Mouse (Mus musculus): ENCODE data around the gene Scaf4. TPM values are rescaled to one million over a fixed set of nuclear protein-coding genes. Genes with fewer than 3 reads are reported as not detected.

Gene Scaf4
- polyA plus RNA-seq, 1 experiment from 2014 or later: 20.1 TPM

GRCm38 (mm10) chr16:90235188-90235587, 49.1 kb downstream of the Scaf4 start:
- no peak overlapping the region for H3K4me3 ChIP-seq (ENCODE audit: low read depth, low read length)
- H3K27ac ChIP-seq (ENCODE audit: low read depth, low read length): no peak overlapping the region
- H3K9ac ChIP-seq (ENCODE audit: low read depth, low read length): no peak overlapping the region
- H3K4me1 ChIP-seq (ENCODE audit: control insufficient read depth, insufficient read depth, low read length): peaks cover 15% of the 10 kb centered on the region
- H3K4me2 ChIP-seq: 0 out of 2 replicates have a peak overlapping the region, but pooled peaks have one; percentile 10
- WGBS (ENCODE audit: insufficient replicate concordance): 77% methylated on average over 3 of the region's 3 CpGs
- no peaks in the 10 kb centered on the region for H3K27me3 ChIP-seq (ENCODE audit: control insufficient read depth, insufficient read depth, low read length)
- H3K36me3 ChIP-seq (ENCODE audit: control insufficient read depth, insufficient read depth, low read length): peaks cover 2% of the 10 kb centered on the region
- H3K9me3 ChIP-seq (replicated peaks; ENCODE audit: control insufficient read depth, low read length): no peaks in the 10 kb centered on the region
- ATAC-seq (replicated peaks; ENCODE audit: insufficient number of reproducible peaks, low FRiP score, low TSS enrichment): no peak

- peaks cover 15% of the 10 kb centered on the region for H3K4me1 ChIP-seq (ENCODE audit: control insufficient read depth, insufficient read depth, low read length)
- H3K27ac ChIP-seq (ENCODE audit: low read depth, low read length): no peak overlapping the region
- H3K27me3 ChIP-seq (ENCODE audit: control insufficient read depth, insufficient read depth, low read length): no peaks in the 10 kb centered on the region
- peaks cover 6% of the 10 kb centered on the region for H3K36me3 ChIP-seq (ENCODE audit: control insufficient read depth, insufficient read depth, low read length)
- H3K4me2 ChIP-seq: peak overlapping the region; percentile 10; the same call in 1 of the 2 replicates
- H3K4me3 ChIP-seq (ENCODE audit: low read depth, low read length): no peak overlapping the region
- WGBS (ENCODE audit: insufficient replicate concordance): 35% methylated on average over 6 of the region's 6 CpGs
- no peak overlapping the region for H3K9ac ChIP-seq (ENCODE audit: low read depth, low read length)
- H3K9me3 ChIP-seq (replicated peaks; ENCODE audit: control insufficient read depth, low read length): no peaks in the 10 kb centered on the region
- no peak for ATAC-seq (replicated peaks; ENCODE audit: insufficient number of reproducible peaks, low FRiP score, low TSS enrichment)
These were observed 49.7 kb downstream of the Scaf4 start for GRCm38 (mm10) chr16:90234617-90235016.

GRCm38 (mm10) chr16:90233702-90234101, 50.6 kb downstream of the Scaf4 start:
- Histone ChIP-seq H3K4me3 (ENCODE audit: low read depth, low read length) (no peak overlapping the region), H3K27ac (ENCODE audit: low read depth, low read length) (no peak overlapping the region), H3K4me2 (no peak overlapping the region), H3K9ac (ENCODE audit: low read depth, low read length) (no peak overlapping the region), H3K36me3 (ENCODE audit: control insufficient read depth, insufficient read depth, low read length) (peaks cover 6% of the 10 kb centered on the region; the same call in 1 of the 2 replicates), H3K27me3 (ENCODE audit: control insufficient read depth, insufficient read depth, low read length) (no peaks in the 10 kb centered on the region), H3K9me3 (replicated peaks; ENCODE audit: control insufficient read depth, low read length) (no peaks in the 10 kb centered on the region), H3K4me1 (ENCODE audit: control insufficient read depth, insufficient read depth, low read length) (peaks cover 15% of the 10 kb centered on the region)
- 90% methylated on average over 10 of the region's 10 CpGs for WGBS (ENCODE audit: insufficient replicate concordance)
- no peak for ATAC-seq (replicated peaks; ENCODE audit: insufficient number of reproducible peaks, low FRiP score, low TSS enrichment)

GRCm38 (mm10) chr16:90231302-90231701, 53.0 kb downstream of the Scaf4 start:
- no peak overlapping the region for H3K4me2 ChIP-seq
- ATAC-seq (replicated peaks; ENCODE audit: insufficient number of reproducible peaks, low FRiP score, low TSS enrichment): no peak
- H3K9me3 ChIP-seq (replicated peaks; ENCODE audit: control insufficient read depth, low read length): no peaks in the 10 kb centered on the region
- no peaks in the 10 kb centered on the region for H3K27me3 ChIP-seq (ENCODE audit: control insufficient read depth, insufficient read depth, low read length)
- H3K4me1 ChIP-seq (ENCODE audit: control insufficient read depth, insufficient read depth, low read length): peaks cover 15% of the 10 kb centered on the region
- no peak overlapping the region for H3K27ac ChIP-seq (ENCODE audit: low read depth, low read length)
- H3K9ac ChIP-seq (ENCODE audit: low read depth, low read length): no peak overlapping the region
- peaks cover 11% of the 10 kb centered on the region; the same call in 1 of the 2 replicates for H3K36me3 ChIP-seq (ENCODE audit: control insufficient read depth, insufficient read depth, low read length)
- WGBS (ENCODE audit: insufficient replicate concordance): 85% methylated on average over 7 of the region's 7 CpGs
- H3K4me3 ChIP-seq (ENCODE audit: low read depth, low read length): no peak overlapping the region

GRCm38 (mm10) chr16:90229897-90230296, 54.4 kb downstream of the Scaf4 start:
- no peak for ATAC-seq (replicated peaks; ENCODE audit: insufficient number of reproducible peaks, low FRiP score, low TSS enrichment)
- Histone ChIP-seq H3K4me3 (ENCODE audit: low read depth, low read length) (no peak overlapping the region), H3K36me3 (ENCODE audit: control insufficient read depth, insufficient read depth, low read length) (peaks cover 20% of the 10 kb centered on the region), H3K9me3 (replicated peaks; ENCODE audit: control insufficient read depth, low read length) (no peaks in the 10 kb centered on the region), H3K4me2 (no peak overlapping the region), H3K27ac (ENCODE audit: low read depth, low read length) (no peak overlapping the region), H3K9ac (ENCODE audit: low read depth, low read length) (no peak overlapping the region), H3K27me3 (ENCODE audit: control insufficient read depth, insufficient read depth, low read length) (no peaks in the 10 kb centered on the region), H3K4me1 (ENCODE audit: control insufficient read depth, insufficient read depth, low read length) (peaks cover 10% of the 10 kb centered on the region)
- WGBS (ENCODE audit: insufficient replicate concordance): 81% methylated on average over 6 of the region's 6 CpGs

- H3K36me3 ChIP-seq (ENCODE audit: control insufficient read depth, insufficient read depth, low read length): peaks cover 14% of the 10 kb centered on the region
- peak overlapping the region; percentile 90 for H3K9ac ChIP-seq (ENCODE audit: low read depth, low read length)
- H3K27ac ChIP-seq (ENCODE audit: low read depth, low read length): peak overlapping the region; percentile 95
- H3K4me1 ChIP-seq (ENCODE audit: control insufficient read depth, insufficient read depth, low read length): peaks cover 6% of the 10 kb centered on the region
- H3K4me2 ChIP-seq: peak overlapping the region; percentile 84
- H3K27me3 ChIP-seq (ENCODE audit: control insufficient read depth, insufficient read depth, low read length): no peaks in the 10 kb centered on the region
- H3K4me3 ChIP-seq (ENCODE audit: low read depth, low read length): peak overlapping the region; percentile 91
- WGBS (ENCODE audit: insufficient replicate concordance): 4% methylated on average over 20 of the region's 20 CpGs
- ATAC-seq (replicated peaks; ENCODE audit: insufficient number of reproducible peaks, low FRiP score, low TSS enrichment): no peak
- no peaks in the 10 kb centered on the region for H3K9me3 ChIP-seq (replicated peaks; ENCODE audit: control insufficient read depth, low read length)
These were observed 62.7 kb downstream of the Scaf4 start for GRCm38 (mm10) chr16:90221441-90222070.

GRCm38 (mm10) chr16:90220892-90221431, 63.3 kb downstream of the Scaf4 start:
- Histone ChIP-seq H3K36me3 (ENCODE audit: control insufficient read depth, insufficient read depth, low read length) (peaks cover 12% of the 10 kb centered on the region), H3K9ac (ENCODE audit: low read depth, low read length) (peak overlapping the region; percentile 90), H3K27me3 (ENCODE audit: control insufficient read depth, insufficient read depth, low read length) (no peaks in the 10 kb centered on the region), H3K4me2 (peak overlapping the region; percentile 84), H3K9me3 (replicated peaks; ENCODE audit: control insufficient read depth, low read length) (no peaks in the 10 kb centered on the region), H3K4me1 (ENCODE audit: control insufficient read depth, insufficient read depth, low read length) (peaks cover 6% of the 10 kb centered on the region), H3K4me3 (ENCODE audit: low read depth, low read length) (peak overlapping the region; percentile 91), H3K27ac (ENCODE audit: low read depth, low read length) (peak overlapping the region; percentile 95)
- peak; percentile 88 for ATAC-seq (replicated peaks; ENCODE audit: insufficient number of reproducible peaks, low FRiP score, low TSS enrichment)
- 0% methylated on average over 36 of the region's 52 CpGs for WGBS (ENCODE audit: insufficient replicate concordance)

- H3K4me3 ChIP-seq (ENCODE audit: low read depth, low read length): peak within 1 kb of the TSS; percentile 91
- 2% methylated on average over 63 of the region's 63 CpGs for WGBS (ENCODE audit: insufficient replicate concordance)
- peaks cover 7% of the 10 kb centered on the region; the same call in 1 of the 2 replicates for H3K36me3 ChIP-seq (ENCODE audit: control insufficient read depth, insufficient read depth, low read length)
- H3K4me1 ChIP-seq (ENCODE audit: control insufficient read depth, insufficient read depth, low read length): peaks cover 6% of the 10 kb centered on the region
- peak within 1 kb of the TSS; percentile 84 for H3K4me2 ChIP-seq
- peak within 1 kb of the TSS; percentile 90 for H3K9ac ChIP-seq (ENCODE audit: low read depth, low read length)
- H3K9me3 ChIP-seq (replicated peaks; ENCODE audit: control insufficient read depth, low read length): no peaks in the 10 kb centered on the region
- ATAC-seq (replicated peaks; ENCODE audit: insufficient number of reproducible peaks, low FRiP score, low TSS enrichment): peak; percentile 95
- no peaks in the 10 kb centered on the region for H3K27me3 ChIP-seq (ENCODE audit: control insufficient read depth, insufficient read depth, low read length)
- H3K27ac ChIP-seq (ENCODE audit: low read depth, low read length): peak within 1 kb of the TSS; percentile 95
These were observed 64.0 kb downstream of the Scaf4 start, which contains the start of gene Sod1 for GRCm38 (mm10) chr16:90220026-90220891. Gene Sod1, plus strand, starts transcription at chr16:90220754.

Data from heart, embryonic 11.5 days (tissue).